Mouse (Mus musculus) CD4-positive helper T cell, adult 2 months (primary cell): Measurements from ENCODE around the gene 4930539E08Rik.

ENCODE experiments used
- DNase-seq: peaks from one replicate; pipeline ENCODE4 v3.0.0-alpha.2; 2012; ENCODE audit warnings: low read depth, missing footprints, low spot score

Gene 4930539E08Rik

GRCm38 (mm10) chr17:28858205-28858604 lies 56.9 kb downstream of the 4930539E08Rik start, which contains the start of gene Pnpla1:
Gene Pnpla1 (plus strand): TSS chr17:28858411.
- no peak for DNase-seq

GRCm38 (mm10) chr17:28856030-28856429 lies 59.1 kb downstream of the 4930539E08Rik start:
- no peak for DNase-seq

- peak; percentile 47 for DNase-seq
Measured at GRCm38 (mm10) chr17:28855166-28855885, 59.8 kb downstream of the 4930539E08Rik start.

- no peak for DNase-seq
Measured at GRCm38 (mm10) chr17:28854377-28854776, 60.7 kb downstream of the 4930539E08Rik start.

GRCm38 (mm10) chr17:28850511-28850910 lies 64.6 kb downstream of the 4930539E08Rik start:
- no peak for DNase-seq

- DNase-seq: no peak
Measured at GRCm38 (mm10) chr17:28846974-28847617, 68.0 kb downstream of the 4930539E08Rik start.
